Mouse (Mus musculus) frontal cortex, postnatal 25 days (tissue): ENCODE results near the gene Ift140.

Experiments
- DNase-seq, 2 experiments: peaks; one replicate each; pipeline ENCODE4 v3.0.0; 2022; ENCODE audit warnings: low spot score in 2 of 2

Ift140 gene

GRCm38 (mm10) chr17:25015655-25016291, at the start of gene Ift140, which contains the start of gene Cramp1l:
TSS of gene Ift140 (plus strand) at chr17:25016085.
TSS of gene Cramp1l (minus strand) at chr17:25015788.
- peak; percentile 97 to 98 for DNase-seq

- no peak for DNase-seq
Observed at GRCm38 (mm10) chr17:24987221-24987620, 28.7 kb upstream of the Ift140 start.

GRCm38 (mm10) chr17:24994721-24995120, 21.2 kb upstream of the Ift140 start:
- DNase-seq: no peak

GRCm38 (mm10) chr17:25005102-25005501, 10.8 kb upstream of the Ift140 start:
- DNase-seq: no peak

GRCm38 (mm10) chr17:25007480-25007879, 8.4 kb upstream of the Ift140 start:
- DNase-seq: no peak

- DNase-seq: no peak
Observed at GRCm38 (mm10) chr17:25013606-25014501, 2.0 kb upstream of the Ift140 start.

GRCm38 (mm10) chr17:25014841-25015570, 879 bp upstream of the Ift140 start:
- DNase-seq: peak; percentile 7 to 28

- DNase-seq: peak; percentile 49 to 72
Observed at GRCm38 (mm10) chr17:25016292-25017132, 627 bp downstream of the Ift140 start.

- DNase-seq: no peak
Observed at GRCm38 (mm10) chr17:25036183-25036582, 20.3 kb downstream of the Ift140 start.

GRCm38 (mm10) chr17:25044879-25045278, 29.0 kb downstream of the Ift140 start:
- DNase-seq: no peak

- DNase-seq: no peak
Observed at GRCm38 (mm10) chr17:25045281-25045680, 29.4 kb downstream of the Ift140 start.

- no peak for DNase-seq
Observed at GRCm38 (mm10) chr17:25047143-25047542, 31.3 kb downstream of the Ift140 start.

- DNase-seq: no peak
Observed at GRCm38 (mm10) chr17:25053274-25053673, 37.4 kb downstream of the Ift140 start.

- no peak for DNase-seq
Observed at GRCm38 (mm10) chr17:25057041-25057440, 41.2 kb downstream of the Ift140 start.

- no peak for DNase-seq
Observed at GRCm38 (mm10) chr17:25063261-25063660, 47.4 kb downstream of the Ift140 start.

- DNase-seq: no peak
Observed at GRCm38 (mm10) chr17:25063872-25064271, 48.0 kb downstream of the Ift140 start.

GRCm38 (mm10) chr17:25064351-25064750, 48.5 kb downstream of the Ift140 start:
- no peak for DNase-seq

GRCm38 (mm10) chr17:25065189-25065588, 49.3 kb downstream of the Ift140 start:
- no peak for DNase-seq

GRCm38 (mm10) chr17:25066595-25066994, 50.7 kb downstream of the Ift140 start:
- DNase-seq: no peak

GRCm38 (mm10) chr17:25067442-25067851, 51.6 kb downstream of the Ift140 start:
- no peak for DNase-seq

- no peak for DNase-seq
Observed at GRCm38 (mm10) chr17:25068690-25069089, 52.8 kb downstream of the Ift140 start.
